Mouse (Mus musculus) heart, postnatal 36 days (tissue): Measurements from ENCODE around the gene B3gnt3. TPM values are rescaled to one million over a fixed set of nuclear protein-coding genes. Genes with fewer than 3 reads are reported as not detected.
A peak's percentile ranks its signal among the peaks of the same experiment; 100 is the strongest.

ENCODE experiments used
- DNase-seq, 2 experiments: peaks; one replicate each; pipeline ENCODE4 v3.0.0; 2021 to 2022
- intact Hi-C: fragments of 180-260 bp; cut with DNase I; formaldehyde crosslinking; loops from one replicate; pipeline ENCODE4 v1.15.1; 2025
- total RNA-seq, 2 experiments: library from RNA; stranded (reverse); gene quantifications; 2 replicates each; pipeline ENCODE4 v1.2.3; 2021

The B3gnt3 gene
- total RNA-seq, 2 experiments from 2014 or later: 6.5 to 7.5 TPM

- DNase-seq: no peak
- intact Hi-C loops: no loop called here
Measured at GRCm38 (mm10) chr8:71680471-71680870, 21.1 kb downstream of the B3gnt3 start.

- DNase-seq: peak; percentile 48 to 51
- intact Hi-C loops: no loop called here
Measured at GRCm38 (mm10) chr8:71679550-71680168, 21.9 kb downstream of the B3gnt3 start.

- DNase-seq: no peak
- intact Hi-C loops: no loop called here
Measured at GRCm38 (mm10) chr8:71679116-71679515, 22.5 kb downstream of the B3gnt3 start.

- intact Hi-C loops: no loop called here
- no peak for DNase-seq
Measured at GRCm38 (mm10) chr8:71678216-71678615, 23.4 kb downstream of the B3gnt3 start.

- DNase-seq: peak; percentile 43 to 48
- intact Hi-C loops: loop anchor here (2.0 kb wide), 1 partner anchor 23 kb away; the partner anchor contains the start of gene B3gnt3
Measured at GRCm38 (mm10) chr8:71677555-71677954, 24.0 kb downstream of the B3gnt3 start.

- DNase-seq: no peak
- intact Hi-C loops: loop anchor here (2.0 kb wide), 1 partner anchor 24 kb away; the partner anchor contains the start of gene B3gnt3
Measured at GRCm38 (mm10) chr8:71676803-71677202, 24.8 kb downstream of the B3gnt3 start.

- peak; percentile 70 to 82 for DNase-seq
- intact Hi-C loops: loop anchor here (2.0 kb wide), 1 partner anchor 25 kb away; the partner anchor contains the start of gene B3gnt3
Measured at GRCm38 (mm10) chr8:71676020-71676741, 25.4 kb downstream of the B3gnt3 start, which contains the start of gene Jak3. Jak3 (plus strand) TSS chr8:71676296.

- intact Hi-C loops: loop anchor here (2.0 kb wide), 1 partner anchor 25 kb away; the partner anchor contains the start of gene B3gnt3
- DNase-seq: no peak
Measured at GRCm38 (mm10) chr8:71675456-71676019, 26.1 kb downstream of the B3gnt3 start.

GRCm38 (mm10) chr8:71674071-71674470 is 27.5 kb downstream of the B3gnt3 start:
- intact Hi-C loops: no loop called here
- no peak for DNase-seq

- no peak for DNase-seq
- intact Hi-C loops: no loop called here
Measured at GRCm38 (mm10) chr8:71672168-71672735, 29.3 kb downstream of the B3gnt3 start.

GRCm38 (mm10) chr8:71671549-71671965 is 30.0 kb downstream of the B3gnt3 start, which contains the start of gene Unc13a:
Unc13a (minus strand) TSS chr8:71671757.
- DNase-seq: peak; percentile 92 to 96
- intact Hi-C loops: no loop called here

GRCm38 (mm10) chr8:71670621-71671548 is 30.7 kb downstream of the B3gnt3 start:
- DNase-seq: no peak
- intact Hi-C loops: no loop called here

- intact Hi-C loops: no loop called here
- no peak for DNase-seq
Measured at GRCm38 (mm10) chr8:71670198-71670597, 31.4 kb downstream of the B3gnt3 start.

- peak; percentile 38 to 39 for DNase-seq
- intact Hi-C loops: no loop called here
Measured at GRCm38 (mm10) chr8:71668220-71668975, 33.2 kb downstream of the B3gnt3 start.

GRCm38 (mm10) chr8:71667256-71667655 is 34.3 kb downstream of the B3gnt3 start:
- intact Hi-C loops: no loop called here
- no peak for DNase-seq

- intact Hi-C loops: no loop called here
- no peak for DNase-seq
Measured at GRCm38 (mm10) chr8:71666855-71667254, 34.7 kb downstream of the B3gnt3 start.

- no peak for DNase-seq
- intact Hi-C loops: no loop called here
Measured at GRCm38 (mm10) chr8:71665331-71666130, 36.1 kb downstream of the B3gnt3 start.
